Mouse (Mus musculus): Measurements from ENCODE around the gene Taar9.

- TF ChIP-seq GATA1 (IDR thresholded peaks at IDR 0.05; ENCODE audit: low read length) (no peak), TAL1 (IDR thresholded peaks at IDR 0.05; ENCODE audit: low read length) (no peak)
Observed at GRCm38 (mm10) chr10:24150086-24150485, 40.8 kb upstream of the Taar9 start.
